Mouse (Mus musculus): ENCODE data around the gene Carm1.
"Not testable (repeated sequence)": the region's sequence is repeated elsewhere in the genome, so short reads cannot be mapped to it uniquely, and the experiment has no call there.

The Carm1 gene

GRCm38 (mm10) chr9:21546789-21547074, at the start of gene Carm1:
Carm1 (plus strand) TSS chr9:21546894.
- DNase-seq (ENCODE audit: low spot score): no peak

GRCm38 (mm10) chr9:21497050-21497542, 49.6 kb upstream of the Carm1 start:
- no peak for DNase-seq (ENCODE audit: low spot score)

GRCm38 (mm10) chr9:21497664-21498063, 49.0 kb upstream of the Carm1 start:
- no peak for DNase-seq (ENCODE audit: low spot score)

- no peak for DNase-seq (ENCODE audit: low spot score)
Observed at GRCm38 (mm10) chr9:21498284-21498902, 48.3 kb upstream of the Carm1 start.

GRCm38 (mm10) chr9:21503352-21503751, 43.3 kb upstream of the Carm1 start:
- DNase-seq (ENCODE audit: low spot score): no peak

GRCm38 (mm10) chr9:21505767-21506166, 40.9 kb upstream of the Carm1 start:
- DNase-seq (ENCODE audit: low spot score): no peak

GRCm38 (mm10) chr9:21507753-21508430, 38.8 kb upstream of the Carm1 start:
- no peak for DNase-seq (ENCODE audit: low spot score)

GRCm38 (mm10) chr9:21508871-21509404, 37.8 kb upstream of the Carm1 start:
- DNase-seq (ENCODE audit: low spot score): no peak

GRCm38 (mm10) chr9:21509772-21510688, 36.7 kb upstream of the Carm1 start, which contains the start of gene Tmed1:
Tmed1 (minus strand) TSS chr9:21510252.
- DNase-seq (ENCODE audit: low spot score): peak; percentile 79

GRCm38 (mm10) chr9:21510689-21511015, 36.0 kb upstream of the Carm1 start:
- DNase-seq (ENCODE audit: low spot score): no peak

GRCm38 (mm10) chr9:21511052-21511451, 35.6 kb upstream of the Carm1 start:
- no peak for DNase-seq (ENCODE audit: low spot score)

- DNase-seq (ENCODE audit: low spot score): no peak
Observed at GRCm38 (mm10) chr9:21513466-21513865, 33.2 kb upstream of the Carm1 start.

- no peak for DNase-seq (ENCODE audit: low spot score)
Observed at GRCm38 (mm10) chr9:21517947-21518495, 28.7 kb upstream of the Carm1 start.

GRCm38 (mm10) chr9:21518690-21519089, 28.0 kb upstream of the Carm1 start:
- not testable (repeated sequence) for DNase-seq (ENCODE audit: low spot score)

- DNase-seq (ENCODE audit: low spot score): no peak
Observed at GRCm38 (mm10) chr9:21525142-21525936, 21.4 kb upstream of the Carm1 start.

- peak; percentile 59 for DNase-seq (ENCODE audit: low spot score)
Observed at GRCm38 (mm10) chr9:21525937-21526633, 20.6 kb upstream of the Carm1 start, which contains the start of gene AB124611. AB124611 (plus strand) TSS chr9:21526176.

- DNase-seq (ENCODE audit: low spot score): no peak
Observed at GRCm38 (mm10) chr9:21526634-21526944, 20.1 kb upstream of the Carm1 start.

GRCm38 (mm10) chr9:21527100-21527801, 19.4 kb upstream of the Carm1 start:
- no peak for DNase-seq (ENCODE audit: low spot score)

GRCm38 (mm10) chr9:21527917-21528324, 18.8 kb upstream of the Carm1 start:
- DNase-seq (ENCODE audit: low spot score): no peak

- no peak for DNase-seq (ENCODE audit: low spot score)
Observed at GRCm38 (mm10) chr9:21536501-21536900, 10.2 kb upstream of the Carm1 start.
